Mouse (Mus musculus): Measurements from ENCODE around the gene Grin3b. TPM values are rescaled to one million over a fixed set of nuclear protein-coding genes. Genes with fewer than 3 reads are reported as not detected.

Grin3b gene
- under 1 TPM; 0.12 to 0.30 TPM for total RNA-seq (2021)

GRCm38 (mm10) chr10:79970415-79971182, at the start of gene Grin3b:
Grin3b (plus strand) TSS chr10:79970715.
- DNase-seq: no peak
- intact Hi-C loops (cut with DNase I): no loop called here

GRCm38 (mm10) chr10:79920958-79921535, 49.5 kb upstream of the Grin3b start, which contains the start of gene R3hdm4:
R3hdm4 (minus strand) TSS chr10:79921208.
- intact Hi-C loops (cut with DNase I): loop anchor here (10.0 kb wide), 1 partner anchor 86 kb away; no protein-coding TSS in a partner anchor
- DNase-seq: no peak

- no peak for DNase-seq
- intact Hi-C loops (cut with DNase I): loop anchor here (10.0 kb wide), 1 partner anchor 87 kb away; no protein-coding TSS in a partner anchor
Measured at GRCm38 (mm10) chr10:79921572-79921971, 48.9 kb upstream of the Grin3b start.

GRCm38 (mm10) chr10:79924998-79925784, 45.3 kb upstream of the Grin3b start:
- intact Hi-C loops (cut with DNase I): loop anchor here (10.0 kb wide), 1 partner anchor 90 kb away; no protein-coding TSS in a partner anchor
- DNase-seq: peak; percentile 94

GRCm38 (mm10) chr10:79925785-79926490, 44.6 kb upstream of the Grin3b start:
- DNase-seq: no peak
- intact Hi-C loops (cut with DNase I): loop anchor here (10.0 kb wide), 1 partner anchor 91 kb away; no protein-coding TSS in a partner anchor

- peak; percentile 85 for DNase-seq
- intact Hi-C loops (cut with DNase I): loop anchor here (10.0 kb wide), 1 partner anchor 92 kb away; no protein-coding TSS in a partner anchor
Measured at GRCm38 (mm10) chr10:79926491-79927323, 43.8 kb upstream of the Grin3b start, which contains the start of gene Arid3a. Arid3a (plus strand) TSS chr10:79927043.

- peak; percentile 51 for DNase-seq
- intact Hi-C loops (cut with DNase I): loop anchor here (10.0 kb wide), 1 partner anchor 93 kb away; no protein-coding TSS in a partner anchor
Measured at GRCm38 (mm10) chr10:79927324-79928029, 43.0 kb upstream of the Grin3b start.

- intact Hi-C loops (cut with DNase I): loop anchor here (10.0 kb wide), 1 partner anchor 93 kb away; no protein-coding TSS in a partner anchor
- DNase-seq: no peak
Measured at GRCm38 (mm10) chr10:79928030-79928694, 42.4 kb upstream of the Grin3b start.

GRCm38 (mm10) chr10:79928907-79929701, 41.4 kb upstream of the Grin3b start:
- intact Hi-C loops (cut with DNase I): loop anchor here (10.0 kb wide), 1 partner anchor 94 kb away; no protein-coding TSS in a partner anchor
- no peak for DNase-seq

- intact Hi-C loops (cut with DNase I): loop anchor here (10.0 kb wide), 1 partner anchor 95 kb away; no protein-coding TSS in a partner anchor
- DNase-seq: no peak
Measured at GRCm38 (mm10) chr10:79929967-79930825, 40.3 kb upstream of the Grin3b start.

- intact Hi-C loops (cut with DNase I): no loop called here
- DNase-seq: peak; percentile 76
Measured at GRCm38 (mm10) chr10:79930826-79931186, 39.7 kb upstream of the Grin3b start.

GRCm38 (mm10) chr10:79931797-79932196, 38.7 kb upstream of the Grin3b start:
- intact Hi-C loops (cut with DNase I): no loop called here
- DNase-seq: no peak

- peak; percentile 86 for DNase-seq
- intact Hi-C loops (cut with DNase I): no loop called here
Measured at GRCm38 (mm10) chr10:79932736-79933135, 37.8 kb upstream of the Grin3b start.

- no peak for DNase-seq
- intact Hi-C loops (cut with DNase I): no loop called here
Measured at GRCm38 (mm10) chr10:79933145-79933679, 37.3 kb upstream of the Grin3b start.

- DNase-seq: no peak
- intact Hi-C loops (cut with DNase I): no loop called here
Measured at GRCm38 (mm10) chr10:79933861-79934260, 36.7 kb upstream of the Grin3b start.

GRCm38 (mm10) chr10:79934272-79934721, 36.2 kb upstream of the Grin3b start:
- DNase-seq: peak; percentile 97
- intact Hi-C loops (cut with DNase I): no loop called here

Data from left cerebral cortex, postnatal 4 days (tissue).